Mouse (Mus musculus): ENCODE results near the gene Tbc1d7. TPM values are rescaled to one million over a fixed set of nuclear protein-coding genes. Genes with fewer than 3 reads are reported as not detected.
A peak's percentile ranks its signal among the peaks of the same experiment; 100 is the strongest.

Gene Tbc1d7
- 63.1 and 65.0 TPM in 2 replicates for polyA plus RNA-seq (2014; fragmentation: Nextera tagmentation; extraction: Ambion mirVana)

DNA sequence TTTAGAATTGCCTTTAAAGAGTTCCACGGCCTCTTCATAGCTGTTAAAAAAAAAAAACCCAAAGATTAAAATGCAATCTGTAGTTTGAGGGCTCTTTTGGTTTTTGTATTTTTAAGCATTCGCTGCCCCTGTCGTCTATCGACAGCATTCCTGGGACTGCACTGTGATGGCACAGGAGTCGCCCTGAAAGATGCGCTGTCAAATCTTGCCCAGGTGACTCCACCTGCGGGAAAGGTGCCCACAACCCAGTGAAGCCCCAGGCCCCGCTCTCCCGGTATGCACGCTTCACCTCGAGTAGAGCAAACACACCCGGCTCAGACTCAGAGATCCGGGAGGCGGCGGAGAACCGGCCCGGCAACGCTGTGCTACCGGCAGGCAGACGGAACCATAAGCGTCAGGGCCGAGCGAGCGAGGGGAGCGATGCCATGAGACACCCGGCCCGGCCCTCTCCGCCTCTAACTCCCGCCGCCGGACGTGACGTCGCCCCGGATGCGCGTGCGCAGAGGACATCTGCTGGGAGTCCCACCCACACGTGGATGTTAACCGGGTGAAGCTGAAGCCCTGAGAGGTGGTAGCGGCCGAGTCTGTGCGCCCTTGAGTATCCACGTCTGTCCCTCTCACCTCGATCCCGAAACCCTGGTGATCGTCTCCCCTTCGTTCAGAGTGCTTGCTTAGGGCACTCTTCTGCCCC, at the start of gene Tbc1d7:
Tbc1d7 (minus strand) TSS at position 482 of the 691 bp plus-strand sequence.
- Histone ChIP-seq H3K27me3 (ENCODE audit: control insufficient read depth, insufficient read depth, low read length) (no peaks in the 10 kb centered on the region), H3K9me3 (ENCODE audit: control insufficient read depth, low read length) (no peaks in the 10 kb centered on the region), H3K9ac (ENCODE audit: low read length) (peak within 1 kb of the TSS; percentile 83), H3K4me2 (ENCODE audit: low read depth, severe bottlenecking) (peak within 1 kb of the TSS; percentile 54), H3K27ac (replicated peaks; ENCODE audit: low read depth, low read length) (0 out of 2 replicates have a peak within 1 kb of the TSS, but pooled peaks have one; percentile 36), H3K4me3 (ENCODE audit: low read depth, low read length) (peak within 1 kb of the TSS; percentile 70), H3K36me3 (ENCODE audit: control insufficient read depth, insufficient read depth, low read length) (no peaks in the 10 kb centered on the region), H3K4me1 (ENCODE audit: control insufficient read depth, insufficient read depth, low read length) (no peaks in the 10 kb centered on the region)
- peak; percentile 99 for DNase-seq (ENCODE audit: low spot score)
- under 1% methylated on average over 48 of the region's 48 CpGs for WGBS
- peak; percentile 91 for ATAC-seq (ENCODE audit: insufficient number of reproducible peaks, low FRiP score, low TSS enrichment, low read depth)

DNA sequence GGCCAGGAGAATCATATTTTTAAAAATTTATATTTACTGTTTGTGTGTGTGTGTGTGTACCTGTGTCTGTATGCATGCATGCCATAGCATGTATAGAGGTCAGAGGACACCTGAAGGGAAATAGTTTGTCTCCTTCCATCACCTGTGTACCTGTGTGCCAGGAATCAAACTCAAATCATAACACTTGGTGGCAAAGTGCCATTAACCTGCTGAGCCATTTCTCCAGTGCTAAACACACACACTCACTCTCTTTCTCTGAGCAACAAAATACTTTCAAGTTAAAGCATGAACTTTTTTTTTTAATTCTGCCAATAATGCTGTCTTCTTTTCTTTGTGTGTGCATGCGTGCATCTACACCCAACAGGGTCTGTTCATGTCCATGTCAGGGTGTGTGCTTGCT, 49.3 kb upstream of the Tbc1d7 start:
- H3K9ac ChIP-seq (ENCODE audit: low read length), result no peak overlapping the region
- DNase-seq (ENCODE audit: low spot score) (no peak), ATAC-seq (ENCODE audit: insufficient number of reproducible peaks, low FRiP score, low TSS enrichment, low read depth) (no peak)
- H3K36me3 ChIP-seq (ENCODE audit: control insufficient read depth, insufficient read depth, low read length), result no peaks in the 10 kb centered on the region
- no peak overlapping the region for H3K4me3 ChIP-seq (ENCODE audit: low read depth, low read length)
- WGBS, result 88% methylated on average over 1 of the region's 1 CpGs
- H3K27me3 ChIP-seq (ENCODE audit: control insufficient read depth, insufficient read depth, low read length), result no peaks in the 10 kb centered on the region
- no peaks in the 10 kb centered on the region for H3K9me3 ChIP-seq (ENCODE audit: control insufficient read depth, low read length)
- no peak overlapping the region for H3K27ac ChIP-seq (replicated peaks; ENCODE audit: low read depth, low read length)
- no peak overlapping the region for H3K4me2 ChIP-seq (ENCODE audit: low read depth, severe bottlenecking)
- H3K4me1 ChIP-seq (ENCODE audit: control insufficient read depth, insufficient read depth, low read length), result no peaks in the 10 kb centered on the region

DNA sequence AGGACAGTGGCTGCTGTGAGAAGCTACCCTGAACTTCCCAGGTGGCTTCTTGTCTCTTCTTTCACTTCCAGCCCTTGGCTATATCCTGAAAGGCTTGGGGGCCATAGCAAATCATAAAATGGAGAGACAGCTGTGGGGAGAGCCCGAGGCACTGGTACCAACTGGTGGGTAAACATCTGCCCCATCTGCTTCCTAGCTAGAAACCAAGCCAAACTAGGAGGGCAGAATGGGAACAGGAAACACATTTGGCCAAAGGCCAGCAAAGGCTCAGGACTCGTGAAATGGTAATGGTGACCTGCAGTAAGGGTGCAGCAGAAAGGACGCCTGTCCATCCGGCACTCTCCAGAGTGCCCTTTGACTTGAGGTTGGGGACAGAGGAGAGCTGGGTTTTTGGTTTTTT, 47.5 kb upstream of the Tbc1d7 start:
- no peak overlapping the region for H3K9ac ChIP-seq (ENCODE audit: low read length)
- DNase-seq (ENCODE audit: low spot score) (no peak), ATAC-seq (ENCODE audit: insufficient number of reproducible peaks, low FRiP score, low TSS enrichment, low read depth) (no peak)
- no peaks in the 10 kb centered on the region for H3K27me3 ChIP-seq (ENCODE audit: control insufficient read depth, insufficient read depth, low read length)
- WGBS, result 62% methylated on average over 4 of the region's 4 CpGs
- H3K9me3 ChIP-seq (ENCODE audit: control insufficient read depth, low read length), result no peaks in the 10 kb centered on the region
- no peaks in the 10 kb centered on the region for H3K36me3 ChIP-seq (ENCODE audit: control insufficient read depth, insufficient read depth, low read length)
- H3K27ac ChIP-seq (replicated peaks; ENCODE audit: low read depth, low read length), result no peak overlapping the region
- H3K4me1 ChIP-seq (ENCODE audit: control insufficient read depth, insufficient read depth, low read length), result no peaks in the 10 kb centered on the region
- H3K4me3 ChIP-seq (ENCODE audit: low read depth, low read length), result no peak overlapping the region
- H3K4me2 ChIP-seq (ENCODE audit: low read depth, severe bottlenecking), result no peak overlapping the region

DNA sequence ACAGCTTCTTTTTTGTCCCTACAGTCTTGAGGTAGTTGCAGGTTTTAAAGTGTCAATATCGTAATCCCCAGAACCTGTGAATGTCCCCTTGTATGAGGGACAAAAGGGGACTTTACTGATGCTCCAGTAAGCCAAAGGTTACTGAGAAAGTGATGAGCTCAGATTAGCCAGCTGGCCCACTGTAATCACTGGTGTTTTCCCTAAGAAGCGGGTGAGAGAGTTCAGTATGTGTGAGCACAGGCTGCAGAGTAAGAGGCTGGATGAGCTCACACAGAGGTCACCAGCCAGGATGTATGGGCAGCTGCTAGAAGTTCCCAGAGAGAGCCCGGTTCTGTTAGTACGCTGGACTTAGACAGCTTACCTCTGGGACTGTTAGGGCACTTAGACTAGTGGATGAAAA, 47.0 kb upstream of the Tbc1d7 start:
- no peak for DNase-seq (ENCODE audit: low spot score)
- Histone ChIP-seq H3K4me1 (ENCODE audit: control insufficient read depth, insufficient read depth, low read length) (no peaks in the 10 kb centered on the region), H3K4me3 (ENCODE audit: low read depth, low read length) (no peak overlapping the region), H3K4me2 (ENCODE audit: low read depth, severe bottlenecking) (no peak overlapping the region), H3K9me3 (ENCODE audit: control insufficient read depth, low read length) (no peaks in the 10 kb centered on the region), H3K27me3 (ENCODE audit: control insufficient read depth, insufficient read depth, low read length) (no peaks in the 10 kb centered on the region), H3K27ac (replicated peaks; ENCODE audit: low read depth, low read length) (no peak overlapping the region), H3K36me3 (ENCODE audit: control insufficient read depth, insufficient read depth, low read length) (no peaks in the 10 kb centered on the region), H3K9ac (ENCODE audit: low read length) (no peak overlapping the region)
- WGBS, result 80% methylated on average over 4 of the region's 4 CpGs
- no peak for ATAC-seq (ENCODE audit: insufficient number of reproducible peaks, low FRiP score, low TSS enrichment, low read depth)

DNA sequence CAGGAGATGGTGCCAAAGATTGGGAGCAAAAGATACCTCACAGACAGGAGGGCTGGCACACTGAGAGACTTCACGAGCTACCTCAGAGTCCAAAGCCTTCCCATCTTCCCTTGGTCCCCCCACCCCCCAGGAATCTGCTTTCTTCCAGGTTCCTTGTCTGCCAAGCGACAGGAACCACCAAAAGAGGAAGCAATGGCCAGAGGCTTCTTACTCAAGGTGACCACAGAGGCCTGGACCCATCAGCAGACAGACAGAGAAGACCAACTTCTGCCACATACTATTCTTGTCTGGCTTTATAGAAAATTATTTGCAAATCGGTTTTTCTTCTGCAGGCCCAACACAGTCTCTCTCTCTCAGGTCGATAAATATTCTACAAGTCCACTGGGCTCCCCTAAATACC, 46.4 kb upstream of the Tbc1d7 start:
- ATAC-seq (ENCODE audit: insufficient number of reproducible peaks, low FRiP score, low TSS enrichment, low read depth) (no peak), DNase-seq (ENCODE audit: low spot score) (no peak)
- Histone ChIP-seq H3K9ac (ENCODE audit: low read length) (no peak overlapping the region), H3K27me3 (ENCODE audit: control insufficient read depth, insufficient read depth, low read length) (no peaks in the 10 kb centered on the region), H3K4me1 (ENCODE audit: control insufficient read depth, insufficient read depth, low read length) (no peaks in the 10 kb centered on the region), H3K4me3 (ENCODE audit: low read depth, low read length) (no peak overlapping the region), H3K4me2 (ENCODE audit: low read depth, severe bottlenecking) (no peak overlapping the region), H3K27ac (replicated peaks; ENCODE audit: low read depth, low read length) (no peak overlapping the region), H3K9me3 (ENCODE audit: control insufficient read depth, low read length) (no peaks in the 10 kb centered on the region), H3K36me3 (ENCODE audit: control insufficient read depth, insufficient read depth, low read length) (no peaks in the 10 kb centered on the region)
- WGBS, result 78% methylated on average over 4 of the region's 4 CpGs

DNA sequence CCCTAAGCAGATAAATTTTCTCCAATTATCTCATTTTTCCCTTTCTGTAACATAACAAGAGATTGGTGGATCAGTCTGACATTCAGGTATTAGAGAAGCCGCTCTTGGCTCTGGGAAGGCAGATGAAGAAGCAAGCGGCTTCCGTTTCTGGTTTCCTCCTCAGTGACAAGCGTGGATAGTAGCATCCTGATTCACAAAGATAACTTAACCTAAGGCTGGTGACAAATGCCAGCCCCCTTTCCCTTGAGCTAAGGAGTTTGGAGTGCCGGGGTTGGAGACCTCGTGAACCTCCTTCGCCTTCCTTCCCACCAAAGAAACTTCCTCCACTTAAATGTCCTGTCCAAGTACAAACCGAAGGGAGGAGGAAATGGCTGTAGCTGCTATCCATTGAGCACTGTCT, 45.8 kb upstream of the Tbc1d7 start:
- Histone ChIP-seq H3K27me3 (ENCODE audit: control insufficient read depth, insufficient read depth, low read length) (no peaks in the 10 kb centered on the region), H3K9ac (ENCODE audit: low read length) (no peak overlapping the region), H3K4me1 (ENCODE audit: control insufficient read depth, insufficient read depth, low read length) (no peaks in the 10 kb centered on the region), H3K36me3 (ENCODE audit: control insufficient read depth, insufficient read depth, low read length) (no peaks in the 10 kb centered on the region), H3K27ac (replicated peaks; ENCODE audit: low read depth, low read length) (no peak overlapping the region), H3K4me2 (ENCODE audit: low read depth, severe bottlenecking) (no peak overlapping the region), H3K9me3 (ENCODE audit: control insufficient read depth, low read length) (no peaks in the 10 kb centered on the region), H3K4me3 (ENCODE audit: low read depth, low read length) (no peak overlapping the region)
- DNase-seq (ENCODE audit: low spot score), result no peak
- no peak for ATAC-seq (ENCODE audit: insufficient number of reproducible peaks, low FRiP score, low TSS enrichment, low read depth)
- WGBS, result 82% methylated on average over 8 of the region's 8 CpGs

DNA sequence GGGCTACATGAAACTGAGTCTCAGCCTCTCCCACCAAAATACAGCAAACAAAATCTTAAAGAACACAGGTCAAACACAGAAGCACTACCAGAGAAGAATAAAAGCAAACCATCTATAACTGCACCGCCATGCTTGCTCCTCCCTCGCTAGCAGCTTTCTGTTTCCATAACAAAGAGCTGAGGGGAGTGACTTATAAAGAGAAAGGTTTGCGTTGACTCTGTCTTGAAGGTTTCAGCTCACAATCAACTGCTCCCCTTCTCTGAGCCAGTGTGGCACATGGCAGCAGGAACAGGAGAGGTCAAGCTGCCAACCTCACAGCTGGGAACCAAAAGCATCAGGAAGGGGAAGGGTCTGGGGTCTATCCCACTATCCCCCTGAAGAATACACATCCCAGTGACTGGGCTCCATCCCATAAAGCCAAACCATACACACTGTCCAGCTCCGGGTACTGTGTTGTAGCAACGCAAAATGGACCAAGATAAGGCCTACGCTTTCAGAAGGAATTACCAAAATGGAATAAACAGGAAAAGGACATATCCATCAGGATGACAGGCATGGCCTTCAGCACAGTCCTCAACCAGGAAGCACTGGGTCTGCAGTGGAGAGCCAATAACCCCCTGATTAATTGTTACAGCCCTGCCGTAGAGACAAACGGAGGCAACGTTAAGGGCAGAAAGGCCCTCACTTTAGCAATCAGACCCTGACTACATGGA, 44.8 kb upstream of the Tbc1d7 start:
- Histone ChIP-seq H3K9me3 (ENCODE audit: control insufficient read depth, low read length) (no peaks in the 10 kb centered on the region), H3K36me3 (ENCODE audit: control insufficient read depth, insufficient read depth, low read length) (no peaks in the 10 kb centered on the region), H3K27me3 (ENCODE audit: control insufficient read depth, insufficient read depth, low read length) (no peaks in the 10 kb centered on the region), H3K27ac (replicated peaks; ENCODE audit: low read depth, low read length) (no peak overlapping the region), H3K4me1 (ENCODE audit: control insufficient read depth, insufficient read depth, low read length) (no peaks in the 10 kb centered on the region), H3K4me2 (ENCODE audit: low read depth, severe bottlenecking) (no peak overlapping the region), H3K9ac (ENCODE audit: low read length) (no peak overlapping the region), H3K4me3 (ENCODE audit: low read depth, low read length) (no peak overlapping the region)
- WGBS, result 71% methylated on average over 9 of the region's 9 CpGs
- no peak for DNase-seq (ENCODE audit: low spot score)
- no peak for ATAC-seq (ENCODE audit: insufficient number of reproducible peaks, low FRiP score, low TSS enrichment, low read depth)

DNA sequence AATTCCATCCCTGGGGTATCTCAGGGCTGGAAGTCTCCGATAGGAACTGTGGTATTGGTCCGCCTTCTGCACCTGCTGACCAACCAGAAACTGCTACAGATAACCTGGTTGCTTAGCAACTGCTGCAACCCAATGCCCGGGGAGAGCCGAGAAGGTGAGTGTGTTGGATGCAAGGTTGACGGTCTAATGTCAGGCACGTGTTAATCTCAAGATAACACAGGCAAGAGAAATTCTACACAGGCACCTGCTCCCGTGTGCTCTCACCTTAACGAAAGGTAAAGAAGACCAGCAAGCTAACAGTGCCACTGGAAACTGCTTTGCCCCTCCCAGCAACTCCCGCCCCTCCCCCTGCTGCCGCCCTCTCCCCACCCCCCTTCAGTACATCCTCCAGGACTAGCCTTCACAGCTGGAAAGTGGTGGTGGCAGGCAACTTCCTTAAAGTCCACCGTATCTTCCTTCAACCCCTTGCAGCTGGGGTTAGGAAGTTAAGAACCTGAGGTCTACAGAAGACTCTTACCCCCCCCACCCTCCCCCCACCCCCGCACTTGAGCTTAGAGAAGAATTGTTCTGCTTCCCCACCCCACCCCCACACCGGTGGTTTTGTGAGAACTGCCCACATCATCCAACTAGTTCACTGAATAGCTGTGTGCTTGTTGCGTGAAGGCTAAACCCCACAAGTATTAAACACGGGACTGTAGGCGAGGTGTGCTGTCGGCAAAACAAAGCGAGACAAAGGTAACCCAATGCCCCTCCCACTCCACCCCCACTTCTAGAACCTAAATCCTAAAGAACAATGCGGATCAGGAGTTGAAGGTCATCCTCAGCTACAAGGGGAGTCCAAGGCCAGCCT, 44.1 kb upstream of the Tbc1d7 start:
- no peak overlapping the region for H3K27ac ChIP-seq (replicated peaks; ENCODE audit: low read depth, low read length)
- H3K4me2 ChIP-seq (ENCODE audit: low read depth, severe bottlenecking), result peak overlapping the region; percentile 27; the same call in 1 of the 2 replicates
- no peak for DNase-seq (ENCODE audit: low spot score)
- H3K36me3 ChIP-seq (ENCODE audit: control insufficient read depth, insufficient read depth, low read length), result no peaks in the 10 kb centered on the region
- H3K9ac ChIP-seq (ENCODE audit: low read length), result no peak overlapping the region
- H3K27me3 ChIP-seq (ENCODE audit: control insufficient read depth, insufficient read depth, low read length), result no peaks in the 10 kb centered on the region
- 22% methylated on average over 19 of the region's 19 CpGs for WGBS
- ATAC-seq (ENCODE audit: insufficient number of reproducible peaks, low FRiP score, low TSS enrichment, low read depth), result peak; percentile 54; the same call in 1 of the 2 replicates
- H3K4me1 ChIP-seq (ENCODE audit: control insufficient read depth, insufficient read depth, low read length), result 0 out of 2 replicates have a peak, but pooled peaks cover 2% of the 10 kb centered on the region
- 0 out of 2 replicates have a peak overlapping the region, but pooled peaks have one; percentile 5 for H3K4me3 ChIP-seq (ENCODE audit: low read depth, low read length)
- H3K9me3 ChIP-seq (ENCODE audit: control insufficient read depth, low read length), result no peaks in the 10 kb centered on the region

Data from limb, embryonic 11.5 days (tissue).